ENCODE assay signal across 17 mouse cellular contexts in genomic region chr9:22703541-22703940, GRCm38 (mm10).
A peak's percentile ranks its signal among the peaks of the same experiment; 100 is the strongest.
DNase-seq lines count a peak whose midpoint lies in the region; ATAC-seq and TF ChIP-seq lines count a peak whose summit lies in the region.
"Had no signal": no experiment of that assay in that cellular context is flagged by ENCODE, and none has a peak within 500 bp of the region (broad histone marks: within the 10 kb centered on the region; RNA-seq: fewer than 3 reads in every experiment).

No protein-coding gene starts in this region.

- WGBS in forebrain, postnatal 0 days = 94% methylated on average over 2 of the region's 2 CpGs
- WGBS in forebrain, embryonic 14.5 days = 95% methylated on average over 2 of the region's 2 CpGs
- 88% methylated on average over 2 of the region's 2 CpGs for WGBS in liver, postnatal 0 days (ENCODE audit: insufficient replicate concordance)
- WGBS in liver, embryonic 12.5 days (ENCODE audit: insufficient replicate concordance) = 81% methylated on average over 2 of the region's 2 CpGs
- WGBS in heart, embryonic 12.5 days = 84% methylated on average over 2 of the region's 2 CpGs

- TF ChIP-seq EP300 in liver, postnatal 0 days (IDR thresholded peaks at IDR 0.05; ENCODE audit: low read depth) = no peak
- TF ChIP-seq EP300 in CH12.LX (IDR thresholded peaks at IDR 0.05; ENCODE audit: low read length) = no peak

- H3K79me2 ChIP-seq in CH12.LX (replicated peaks; ENCODE audit: control insufficient read depth, extremely low read depth, insufficient read depth, poor library complexity, severe bottlenecking) = no peaks in the 10 kb centered on the region

- in situ Hi-C loops in CH12.LX (cut with MboI; ENCODE audit: low pct_ligation_motif_present, low pct_unique_long_range_greater_than_20kb, low sequenced_read_pairs) = loop anchor here (25.0 kb wide), 1 partner anchor 509 kb away; the partner anchor contains the start of gene Bmper

- no peak overlapping the region for H3K4me2 ChIP-seq in forebrain, postnatal 0 days (ENCODE audit: low read depth)
- no peak overlapping the region for H3K4me2 ChIP-seq in forebrain, embryonic 14.5 days (ENCODE audit: low read length)
- H3K4me2 ChIP-seq in liver, postnatal 0 days (ENCODE audit: low read depth, low read length) = no peak overlapping the region
- H3K4me2 ChIP-seq in liver, embryonic 12.5 days = no peak overlapping the region
- no peak overlapping the region for H3K4me2 ChIP-seq in CH12.LX (ENCODE audit: insufficient read depth, low read depth, poor library complexity, severe bottlenecking)
- no peak overlapping the region for H3K4me2 ChIP-seq in heart, embryonic 12.5 days
- H3K4me2 ChIP-seq: embryonic facial prominence, embryonic 13.5 days; forebrain, embryonic 12.5 days; neural tube, embryonic 12.5 days; stomach, embryonic 15.5 days had no signal

- TF ChIP-seq POLR2A in CH12.LX (IDR thresholded peaks at IDR 0.05; ENCODE audit: low read depth, low read length) = no peak
- no peak for TF ChIP-seq POLR2A in bone marrow macrophage, adult 2 months (IDR thresholded peaks at IDR 0.05; ENCODE audit: borderline replicate concordance, low read depth, low read length)

- no peaks in the 10 kb centered on the region for H3K27me3 ChIP-seq in forebrain, postnatal 0 days (ENCODE audit: insufficient read depth, low read length)
- H3K27me3 ChIP-seq in forebrain, embryonic 14.5 days (replicated peaks; ENCODE audit: control insufficient read depth, insufficient read depth, low read length) = no peaks in the 10 kb centered on the region
- no peaks in the 10 kb centered on the region for H3K27me3 ChIP-seq in liver, postnatal 0 days (ENCODE audit: insufficient read depth, low read length)
- H3K27me3 ChIP-seq in liver, embryonic 12.5 days (replicated peaks) = no peaks in the 10 kb centered on the region
- no peaks in the 10 kb centered on the region for H3K27me3 ChIP-seq in CH12.LX (replicated peaks)
- no peaks in the 10 kb centered on the region for H3K27me3 ChIP-seq in heart, embryonic 12.5 days (replicated peaks)
- H3K27me3 ChIP-seq: neural tube, embryonic 12.5 days; stomach, embryonic 15.5 days had no signal

- ATAC-seq in forebrain, postnatal 0 days = no peak
- no peak for ATAC-seq in forebrain, embryonic 14.5 days
- ATAC-seq in liver, postnatal 0 days = no peak
- no peak for ATAC-seq in liver, embryonic 12.5 days
- ATAC-seq in heart, embryonic 12.5 days (ENCODE audit: insufficient number of reproducible peaks, low FRiP score) = no peak
- ATAC-seq: activated CD4-positive, CD25-positive, alpha-beta regulatory T cell, adult 4 months had no signal

- no peaks in the 10 kb centered on the region for H3K4me1 ChIP-seq in forebrain, postnatal 0 days (ENCODE audit: insufficient read depth)
- peaks cover 9% of the 10 kb centered on the region; the same call in 1 of the 2 replicates for H3K4me1 ChIP-seq in forebrain, embryonic 14.5 days (ENCODE audit: control insufficient read depth, insufficient read depth, low read length)
- H3K4me1 ChIP-seq in liver, postnatal 0 days (ENCODE audit: insufficient read depth) = no peaks in the 10 kb centered on the region
- peaks cover 13% of the 10 kb centered on the region; the same call in 1 of the 2 replicates for H3K4me1 ChIP-seq in liver, embryonic 12.5 days
- H3K4me1 ChIP-seq in CH12.LX (ENCODE audit: control insufficient read depth in 1 of 2, insufficient read depth in 2 of 2) = peaks cover 0 to under 1% of the 10 kb centered on the region in 2 experiments; a peak in 2 of 4 replicates
- H3K4me1 ChIP-seq in bone marrow macrophage, adult 2 months (ENCODE audit: control insufficient read depth, insufficient read depth, low read length) = no peaks in the 10 kb centered on the region
- H3K4me1 ChIP-seq in heart, embryonic 12.5 days (replicated peaks) = no peaks in the 10 kb centered on the region

- no peaks in the 10 kb centered on the region for H3K9me3 ChIP-seq in forebrain, postnatal 0 days (ENCODE audit: low read length)
- H3K9me3 ChIP-seq in forebrain, embryonic 14.5 days (replicated peaks; ENCODE audit: control insufficient read depth, low read length) = peaks cover 6% of the 10 kb centered on the region; the same call in 1 of the 2 replicates
- H3K9me3 ChIP-seq in liver, postnatal 0 days (ENCODE audit: low read length) = no peaks in the 10 kb centered on the region
- 0 out of 2 replicates have a peak, but pooled peaks cover 7% of the 10 kb centered on the region for H3K9me3 ChIP-seq in liver, embryonic 12.5 days (replicated peaks)
- H3K9me3 ChIP-seq in CH12.LX (replicated peaks; ENCODE audit: low read length) = peaks cover 9% of the 10 kb centered on the region
- peaks cover 11% of the 10 kb centered on the region for H3K9me3 ChIP-seq in heart, embryonic 12.5 days (replicated peaks)
- H3K9me3 ChIP-seq: embryonic facial prominence, embryonic 13.5 days; stomach, embryonic 15.5 days had no signal

- H3K36me3 ChIP-seq in forebrain, postnatal 0 days (ENCODE audit: insufficient read depth) = no peaks in the 10 kb centered on the region
- no peaks in the 10 kb centered on the region for H3K36me3 ChIP-seq in forebrain, embryonic 14.5 days (ENCODE audit: control insufficient read depth, insufficient read depth, low read length)
- H3K36me3 ChIP-seq in liver, postnatal 0 days (replicated peaks; ENCODE audit: insufficient read depth, low read length) = no peaks in the 10 kb centered on the region
- peaks cover 3% of the 10 kb centered on the region; the same call in 1 of the 2 replicates for H3K36me3 ChIP-seq in liver, embryonic 12.5 days
- H3K36me3 ChIP-seq in CH12.LX (replicated peaks in 1 of 2; ENCODE audit: control insufficient read depth in 1 of 2, insufficient read depth in 1 of 2, low read length in 1 of 2) = no peaks in the 10 kb centered on the region
- H3K36me3 ChIP-seq in heart, embryonic 12.5 days = no peaks in the 10 kb centered on the region
- H3K36me3 ChIP-seq: forebrain, embryonic 12.5 days; neural tube, embryonic 12.5 days; stomach, embryonic 15.5 days had no signal

- H3K27ac ChIP-seq in forebrain, postnatal 0 days (ENCODE audit: low read depth, low read length) = no peak overlapping the region
- no peak overlapping the region for H3K27ac ChIP-seq in forebrain, embryonic 14.5 days (ENCODE audit: low read depth, low read length)
- H3K27ac ChIP-seq in liver, postnatal 0 days (ENCODE audit: low read depth) = no peak overlapping the region
- no peak overlapping the region for H3K27ac ChIP-seq in liver, embryonic 12.5 days
- no peak overlapping the region for H3K27ac ChIP-seq in CH12.LX (ENCODE audit: insufficient read depth, low read depth)
- H3K27ac ChIP-seq in bone marrow macrophage, adult 2 months (ENCODE audit: insufficient read depth, low read depth, low read length) = no peak overlapping the region
- no peak overlapping the region for H3K27ac ChIP-seq in heart, embryonic 12.5 days (ENCODE audit: poor library complexity, severe bottlenecking)
- H3K27ac ChIP-seq: embryonic facial prominence, embryonic 13.5 days; forebrain, embryonic 12.5 days; midbrain, embryonic 10.5 days; neural tube, embryonic 12.5 days; stomach, embryonic 15.5 days had no signal

- DNase-seq in forebrain, postnatal 0 days = no peak
- DNase-seq in forebrain, embryonic 14.5 days (ENCODE audit: low spot score) = no peak
- no peak for DNase-seq in liver, postnatal 0 days
- DNase-seq in CH12.LX (ENCODE audit: extremely low read depth) = no peak
- no peak for DNase-seq in right cerebral cortex, postnatal 14 days
- DNase-seq: cerebellum, adult 9-10 months; gastrocnemius, postnatal 10 days; heart, postnatal 14 days had no signal

- TF ChIP-seq CTCF in forebrain, postnatal 0 days (IDR thresholded peaks at IDR 0.05; ENCODE audit: low read depth) = peak; percentile 46; the same call in 1 of the 2 replicates
- TF ChIP-seq CTCF in liver, postnatal 0 days (IDR thresholded peaks at IDR 0.05; ENCODE audit: low read depth) = peak; percentile 49
- TF ChIP-seq CTCF in CH12.LX (conservative IDR thresholded peaks at IDR 0.05 in 1 of 2, IDR thresholded peaks at IDR 0.05 in 1 of 2; ENCODE audit: low read depth in 2 of 2, low read length in 2 of 2) = peak; percentile 29 to 59; a peak in 3 of 4 replicates
- peak; percentile 59 for TF ChIP-seq CTCF in bone marrow macrophage, adult 2 months (IDR thresholded peaks at IDR 0.05; ENCODE audit: low read depth, low read length)

- H3K4me3 ChIP-seq in forebrain, postnatal 0 days (ENCODE audit: low read depth, low read length) = no peak overlapping the region
- H3K4me3 ChIP-seq in forebrain, embryonic 14.5 days (ENCODE audit: low read depth, low read length) = no peak overlapping the region
- no peak overlapping the region for H3K4me3 ChIP-seq in liver, postnatal 0 days (ENCODE audit: low read depth, low read length)
- H3K4me3 ChIP-seq in liver, embryonic 12.5 days = no peak overlapping the region
- H3K4me3 ChIP-seq in CH12.LX (replicated peaks in 1 of 3; ENCODE audit: low read depth in 2 of 3, low read length in 2 of 3, poor library complexity in 1 of 3) = no peak overlapping the region
- H3K4me3 ChIP-seq in bone marrow macrophage, adult 2 months (ENCODE audit: insufficient read depth, low read length) = no peak overlapping the region
- H3K4me3 ChIP-seq in heart, embryonic 12.5 days = no peak overlapping the region
- H3K4me3 ChIP-seq: embryonic facial prominence, embryonic 13.5 days; forebrain, embryonic 12.5 days; midbrain, embryonic 10.5 days; neural tube, embryonic 12.5 days; stomach, embryonic 15.5 days had no signal

- peak; percentile 48 for TF ChIP-seq RAD21 in CH12.LX (IDR thresholded peaks at IDR 0.05; ENCODE audit: low read depth, low read length)

- dilution Hi-C loops in CH12.LX (cut with MboI; ENCODE audit: extremely low pct_ligation_motif_present, extremely low pct_unique_long_range_greater_than_20kb, low sequenced_read_pairs) = no loop called here

- H3K9ac ChIP-seq in forebrain, postnatal 0 days = no peak overlapping the region
- no peak overlapping the region for H3K9ac ChIP-seq in forebrain, embryonic 14.5 days (ENCODE audit: low read length)
- H3K9ac ChIP-seq in liver, postnatal 0 days (replicated peaks) = no peak overlapping the region
- no peak overlapping the region for H3K9ac ChIP-seq in liver, embryonic 12.5 days
- no peak overlapping the region for H3K9ac ChIP-seq in CH12.LX (ENCODE audit: insufficient read depth, low read depth)
- H3K9ac ChIP-seq in heart, embryonic 12.5 days = no peak overlapping the region
- H3K9ac ChIP-seq: embryonic facial prominence, embryonic 13.5 days; forebrain, embryonic 12.5 days; neural tube, embryonic 12.5 days; stomach, embryonic 15.5 days had no signal

TF ChIP-seq in CH12.LX, 34 proteins besides CTCF, POLR2A, EP300 and RAD21:
- TF ChIP-seq SMC3 (IDR thresholded peaks at IDR 0.05; ENCODE audit: low read depth, low read length) = peak; percentile 62
- TF ChIP-seq SIN3A (IDR thresholded peaks at IDR 0.05; ENCODE audit: low read length) = no peak
